Mouse (Mus musculus) heart, embryonic 13.5 days (tissue): ENCODE results near the gene Nfic. TPM values are rescaled to one million over a fixed set of nuclear protein-coding genes. Genes with fewer than 3 reads are reported as not detected.
A peak's percentile ranks its signal among the peaks of the same experiment; 100 is the strongest.

Source experiments
- ATAC-seq: fragments of 200-750 bp; cut with Nextera tagmentation; 2 replicates; pipeline ENCODE4 v1.8.0; 2017; ENCODE audit warnings: moderate TSS enrichment; ENCODE audit not compliant: insufficient number of reproducible peaks, low FRiP score, low TSS enrichment; ENCODE audit errors: extremely low read depth
- H3K27ac ChIP-seq: fragments of 300-500 bp; sonication (generic); replicated peaks from 2 replicates; pipeline ENCODE4 v1.5.1; 2015; ENCODE audit warnings: moderate library complexity, mild to moderate bottlenecking, inconsistent platforms
- H3K27me3 ChIP-seq: fragments of 300-500 bp; sonication (generic); replicated peaks from 2 replicates; pipeline ENCODE4 v1.6.1; 2015; ENCODE audit warnings: mild to moderate bottlenecking, inconsistent platforms
- H3K36me3 ChIP-seq: fragments of 300-500 bp; sonication (generic); 2 replicates; pipeline ENCODE4 v1.6.1; 2015; ENCODE audit warnings: mild to moderate bottlenecking, inconsistent platforms
- H3K4me1 ChIP-seq: fragments of 300-500 bp; sonication (generic); 2 replicates; pipeline ENCODE4 v1.6.1; 2015; ENCODE audit warnings: inconsistent platforms
- H3K4me2 ChIP-seq: fragments of 300-500 bp; sonication (generic); 2 replicates; pipeline ENCODE4 v1.6.1; 2015; ENCODE audit warnings: inconsistent platforms, mild to moderate bottlenecking, moderate library complexity
- H3K4me3 ChIP-seq: fragments of 300-500 bp; sonication (generic); 2 replicates; pipeline ENCODE4 v1.5.1; 2015; ENCODE audit warnings: moderate library complexity, mild to moderate bottlenecking, inconsistent platforms
- H3K9ac ChIP-seq: fragments of 300-500 bp; sonication (generic); 2 replicates; pipeline ENCODE4 v1.6.1; 2015; ENCODE audit warnings: inconsistent platforms, mild to moderate bottlenecking, moderate library complexity
- H3K9me3 ChIP-seq: fragments of 300-500 bp; sonication (generic); 2 replicates; pipeline ENCODE4 v1.6.1; 2016; ENCODE audit warnings: inconsistent platforms
- WGBS: fragments of 180-500 bp; shearing (Covaris S2); methylation state at CpG from one replicate; pipeline ENCODE4 v1.1.7; 2015; ENCODE audit warnings: mixed read lengths; 5-methylcytosine and 5-hydroxymethylcytosine counted together
- polyA plus RNA-seq: library from polyadenylated mRNA; unstranded; fragments of >200 nt; fragmentation: Nextera tagmentation; extraction: Ambion mirVana; gene quantifications from 2 replicates; pipeline ENCODE4 v1.2.1, GENCODE M21; 2015

Gene Nfic
- polyA plus RNA-seq, 1 experiment from 2014 or later = 57.4 TPM

- Histone ChIP-seq H3K27ac (peak overlapping the region; percentile 60; the same call in 1 of the 2 replicates), H3K4me2 (peak overlapping the region; percentile 96), H3K9me3 (no peaks in the 10 kb centered on the region), H3K27me3 (no peaks in the 10 kb centered on the region), H3K4me3 (peak overlapping the region; percentile 95), H3K4me1 (peaks cover 26% of the 10 kb centered on the region), H3K9ac (peak overlapping the region; percentile 91), H3K36me3 (peaks cover 30% of the 10 kb centered on the region)
- WGBS = 2% methylated on average over 41 of the region's 41 CpGs
- 0 out of 2 replicates have a peak, but pooled peaks have one; percentile 6 for ATAC-seq
Observed at GRCm38 (mm10) chr10:81495616-81496263, 40.3 kb upstream of the Nfic start.

DNA sequence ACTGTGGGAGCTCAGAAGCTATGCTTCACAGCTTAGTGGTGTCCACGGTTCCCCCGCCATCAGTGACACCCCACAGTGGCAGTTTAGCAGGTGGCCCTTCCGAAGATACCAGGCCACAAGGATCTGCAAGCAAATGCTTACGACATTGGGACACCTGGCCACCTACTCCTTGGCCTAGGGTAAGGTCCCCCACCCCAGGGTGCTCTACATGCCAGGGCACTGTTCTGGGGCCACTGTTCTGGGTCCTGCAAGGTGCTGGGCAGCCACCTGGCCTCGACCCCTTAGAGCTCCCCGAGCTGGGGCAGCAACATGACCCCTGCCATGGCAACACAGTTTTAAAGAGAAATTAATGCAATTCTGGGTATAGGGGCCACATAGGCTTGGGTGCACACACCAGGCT lies 39.7 kb upstream of the Nfic start:
- H3K4me2 ChIP-seq = peak overlapping the region; percentile 96
- peak overlapping the region; percentile 95 for H3K4me3 ChIP-seq
- WGBS = 68% methylated on average over 6 of the region's 6 CpGs
- peaks cover 26% of the 10 kb centered on the region for H3K4me1 ChIP-seq
- H3K9ac ChIP-seq = peak overlapping the region; percentile 91
- H3K9me3 ChIP-seq = no peaks in the 10 kb centered on the region
- H3K27me3 ChIP-seq = no peaks in the 10 kb centered on the region
- ATAC-seq = no peak
- H3K36me3 ChIP-seq = peaks cover 35% of the 10 kb centered on the region
- no peak overlapping the region for H3K27ac ChIP-seq

GRCm38 (mm10) chr10:81494260-81495041 lies 39.0 kb upstream of the Nfic start:
- Histone ChIP-seq H3K9ac (peak overlapping the region; percentile 91), H3K27me3 (no peaks in the 10 kb centered on the region), H3K4me2 (peak overlapping the region; percentile 96), H3K27ac (no peak overlapping the region), H3K9me3 (no peaks in the 10 kb centered on the region), H3K4me1 (peaks cover 26% of the 10 kb centered on the region), H3K4me3 (peak overlapping the region; percentile 95), H3K36me3 (peaks cover 42% of the 10 kb centered on the region)
- WGBS = 86% methylated on average over 11 of the region's 11 CpGs
- no peak for ATAC-seq

GRCm38 (mm10) chr10:81493601-81494220 lies 38.3 kb upstream of the Nfic start:
- Histone ChIP-seq H3K4me3 (no peak overlapping the region), H3K36me3 (peaks cover 50% of the 10 kb centered on the region), H3K4me2 (no peak overlapping the region), H3K9ac (0 out of 2 replicates have a peak overlapping the region, but pooled peaks have one; percentile 25), H3K9me3 (no peaks in the 10 kb centered on the region), H3K27me3 (no peaks in the 10 kb centered on the region), H3K4me1 (peaks cover 24% of the 10 kb centered on the region), H3K27ac (no peak overlapping the region)
- 80% methylated on average over 8 of the region's 8 CpGs for WGBS
- ATAC-seq = no peak

- 91% methylated on average over 11 of the region's 11 CpGs for WGBS
- H3K27me3 ChIP-seq = no peaks in the 10 kb centered on the region
- H3K4me2 ChIP-seq = no peak overlapping the region
- ATAC-seq = no peak
- H3K36me3 ChIP-seq = peaks cover 60% of the 10 kb centered on the region
- no peaks in the 10 kb centered on the region for H3K9me3 ChIP-seq
- peaks cover 33% of the 10 kb centered on the region for H3K4me1 ChIP-seq
- no peak overlapping the region for H3K4me3 ChIP-seq
- no peak overlapping the region for H3K27ac ChIP-seq
- H3K9ac ChIP-seq = no peak overlapping the region
Observed at GRCm38 (mm10) chr10:81492606-81493240, 37.3 kb upstream of the Nfic start.

- Histone ChIP-seq H3K4me1 (peaks cover 32% of the 10 kb centered on the region), H3K4me2 (no peak overlapping the region), H3K4me3 (no peak overlapping the region), H3K9ac (no peak overlapping the region), H3K36me3 (peaks cover 77% of the 10 kb centered on the region), H3K27me3 (no peaks in the 10 kb centered on the region), H3K27ac (no peak overlapping the region), H3K9me3 (no peaks in the 10 kb centered on the region)
- 92% methylated on average over 9 of the region's 9 CpGs for WGBS
- ATAC-seq = no peak
Observed at GRCm38 (mm10) chr10:81491018-81491417, 35.6 kb upstream of the Nfic start.

DNA sequence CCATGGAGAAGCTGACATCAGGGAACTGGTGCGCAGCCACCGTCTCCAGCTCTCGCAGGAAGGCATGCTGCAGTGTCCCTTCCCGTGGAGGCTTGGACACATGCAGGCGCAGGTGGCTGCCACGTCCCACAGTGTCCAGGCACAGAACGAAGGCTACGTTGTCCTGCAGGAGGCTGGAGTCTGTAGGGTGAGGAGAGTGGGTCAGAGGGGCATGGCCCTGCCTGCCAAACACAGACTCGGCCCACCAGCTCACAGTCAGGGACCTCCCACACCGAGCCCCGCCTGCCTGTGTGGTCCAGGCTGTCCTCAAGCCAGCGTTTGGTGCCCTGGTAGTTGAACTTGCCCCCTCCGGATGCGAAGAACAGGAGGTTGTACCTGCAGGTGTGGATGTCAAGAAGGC lies 34.5 kb upstream of the Nfic start:
- WGBS = 84% methylated on average over 14 of the region's 14 CpGs
- no peak for ATAC-seq
- H3K4me3 ChIP-seq = no peak overlapping the region
- H3K4me2 ChIP-seq = no peak overlapping the region
- peaks cover 27% of the 10 kb centered on the region for H3K4me1 ChIP-seq
- no peak overlapping the region for H3K9ac ChIP-seq
- H3K36me3 ChIP-seq = peaks cover 80% of the 10 kb centered on the region
- H3K27me3 ChIP-seq = no peaks in the 10 kb centered on the region
- no peak overlapping the region for H3K27ac ChIP-seq
- no peaks in the 10 kb centered on the region for H3K9me3 ChIP-seq

DNA sequence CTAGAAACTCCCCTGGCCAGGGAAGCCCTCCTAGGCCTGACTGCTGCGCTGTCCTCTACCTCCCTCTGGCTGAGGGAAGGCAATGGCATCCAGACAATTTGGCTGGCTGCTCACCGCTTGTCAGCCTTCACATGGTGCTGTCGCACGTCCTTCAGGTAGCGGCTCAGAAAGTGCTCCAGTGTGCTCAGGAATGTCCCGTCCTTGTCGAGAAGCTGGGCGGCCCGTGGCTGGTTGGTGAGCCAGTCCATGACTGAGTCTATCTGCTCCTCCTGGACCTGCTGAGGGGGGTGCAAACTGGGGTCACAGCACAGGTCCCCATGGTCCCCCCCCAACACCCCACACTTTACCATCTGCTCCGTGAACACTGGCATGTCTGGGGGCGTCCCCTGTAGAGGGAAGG lies 32.6 kb upstream of the Nfic start:
- H3K27me3 ChIP-seq = peaks cover under 1% of the 10 kb centered on the region; the same call in 1 of the 2 replicates
- ATAC-seq = no peak
- no peaks in the 10 kb centered on the region for H3K9me3 ChIP-seq
- WGBS = 60% methylated on average over 11 of the region's 11 CpGs
- H3K4me2 ChIP-seq = no peak overlapping the region
- H3K4me3 ChIP-seq = no peak overlapping the region
- peaks cover 74% of the 10 kb centered on the region for H3K36me3 ChIP-seq
- H3K9ac ChIP-seq = peak overlapping the region; percentile 40; the same call in 1 of the 2 replicates
- peak overlapping the region; percentile 59 for H3K27ac ChIP-seq
- H3K4me1 ChIP-seq = peaks cover 16% of the 10 kb centered on the region

DNA sequence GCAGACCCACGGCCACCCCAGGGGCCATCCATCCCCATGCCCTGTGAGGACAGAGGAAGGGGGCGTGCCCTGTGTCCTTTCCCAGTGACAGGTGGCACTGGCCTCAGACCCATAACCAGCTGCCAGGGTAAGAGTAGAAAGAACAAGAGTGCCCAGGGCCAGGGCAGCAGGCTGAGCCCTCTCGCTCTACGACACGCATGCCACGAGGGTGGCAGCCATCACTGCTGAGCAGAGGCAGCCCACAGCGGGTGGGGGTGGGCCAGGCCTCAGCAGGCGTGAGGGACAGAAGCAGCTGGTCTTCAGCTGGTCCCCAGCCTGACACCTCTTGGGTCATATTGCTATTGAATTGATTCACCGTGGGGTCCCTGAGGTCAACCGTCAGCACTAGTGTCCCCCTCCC lies 31.1 kb upstream of the Nfic start:
- ATAC-seq = no peak
- Histone ChIP-seq H3K9me3 (no peaks in the 10 kb centered on the region), H3K4me3 (no peak overlapping the region), H3K4me2 (no peak overlapping the region), H3K27ac (no peak overlapping the region), H3K4me1 (peaks cover 22% of the 10 kb centered on the region), H3K9ac (no peak overlapping the region), H3K27me3 (peaks cover 16% of the 10 kb centered on the region), H3K36me3 (peaks cover 58% of the 10 kb centered on the region)
- WGBS = 87% methylated on average over 10 of the region's 10 CpGs

DNA sequence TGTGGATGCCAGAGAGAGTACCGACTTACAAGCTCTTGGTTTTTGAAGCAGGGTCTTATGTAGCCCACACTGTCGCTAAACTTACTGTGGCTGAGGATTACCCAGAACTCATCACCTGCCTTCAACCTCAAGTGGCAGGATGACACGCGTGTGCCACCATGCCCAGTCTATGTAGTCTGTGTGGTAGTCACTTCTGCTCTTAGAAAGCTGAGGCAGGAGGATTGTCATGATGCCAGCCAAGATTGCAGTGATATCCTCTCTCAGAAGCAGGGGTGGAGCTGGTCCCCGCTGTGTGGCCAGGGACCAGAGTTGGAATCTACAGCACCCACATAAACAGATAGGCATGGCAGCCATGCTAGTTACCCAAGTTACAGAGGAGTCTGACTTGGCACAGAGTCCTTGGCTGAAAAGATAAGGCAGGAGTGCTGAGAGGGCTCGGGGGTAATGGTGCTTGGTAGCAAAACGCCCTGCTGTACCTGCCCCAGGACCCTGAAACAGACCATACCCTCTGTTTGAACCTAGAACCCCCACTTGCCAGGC lies 30.1 kb upstream of the Nfic start:
- Histone ChIP-seq H3K4me3 (no peak overlapping the region), H3K9ac (no peak overlapping the region), H3K27ac (no peak overlapping the region), H3K4me2 (no peak overlapping the region), H3K27me3 (peaks cover 25% of the 10 kb centered on the region), H3K9me3 (no peaks in the 10 kb centered on the region), H3K36me3 (peaks cover 48% of the 10 kb centered on the region), H3K4me1 (peaks cover 22% of the 10 kb centered on the region)
- WGBS = 62% methylated on average over 7 of the region's 7 CpGs
- no peak for ATAC-seq

DNA sequence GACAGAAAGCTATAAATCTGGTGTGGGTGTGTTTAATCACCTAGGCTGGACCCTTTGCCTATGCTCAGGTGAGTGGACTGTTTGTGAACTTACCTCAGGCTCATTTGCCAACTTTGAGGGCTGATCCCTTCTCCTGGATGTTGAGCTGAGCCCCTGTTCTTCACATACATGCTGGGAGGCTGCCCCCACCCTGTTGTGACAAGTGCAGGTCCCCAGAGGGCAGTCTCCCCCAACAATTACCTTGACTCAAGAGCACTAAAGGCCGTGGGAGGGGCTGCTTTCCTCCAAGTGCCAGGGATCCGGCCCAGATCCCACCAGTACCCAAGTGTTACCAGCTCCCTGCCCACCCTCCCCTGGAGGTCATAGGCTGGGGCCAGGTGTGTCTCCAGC lies 29.6 kb upstream of the Nfic start:
- H3K27me3 ChIP-seq = peaks cover 30% of the 10 kb centered on the region
- WGBS = 23% methylated on average over 2 of the region's 2 CpGs
- no peaks in the 10 kb centered on the region for H3K9me3 ChIP-seq
- no peak overlapping the region for H3K9ac ChIP-seq
- H3K4me3 ChIP-seq = no peak overlapping the region
- H3K4me2 ChIP-seq = no peak overlapping the region
- no peak for ATAC-seq
- H3K27ac ChIP-seq = no peak overlapping the region
- H3K36me3 ChIP-seq = peaks cover 43% of the 10 kb centered on the region
- peaks cover 22% of the 10 kb centered on the region for H3K4me1 ChIP-seq
